Mouse (Mus musculus): ENCODE data around the gene Opn3.

GRCm38 (mm10) chr1:175708013-175708412, 15.4 kb upstream of the Opn3 start:
- no peak for TF ChIP-seq POLR2A (IDR thresholded peaks at IDR 0.05; ENCODE audit: low read depth, low read length)
- no peak for TF ChIP-seq CTCF (IDR thresholded peaks at IDR 0.05; ENCODE audit: extremely low read depth, insufficient read depth, insufficient read length, insufficient replicate concordance)
